Mouse (Mus musculus): Measurements from ENCODE around the gene Zfp119b. TPM values are rescaled to one million over a fixed set of nuclear protein-coding genes. Genes with fewer than 3 reads are reported as not detected.

Gene Zfp119b
- polyA plus RNA-seq, 1 experiment from 2014 or later = 4.3 TPM

GRCm38 (mm10) chr17:55967186-55967585 lies 17.9 kb upstream of the Zfp119b start:
- peaks cover 43% of the 10 kb centered on the region for H3K4me1 ChIP-seq (replicated peaks)
- H3K27ac ChIP-seq (ENCODE audit: poor library complexity, severe bottlenecking) = no peak overlapping the region
- no peaks in the 10 kb centered on the region for H3K9me3 ChIP-seq (replicated peaks)
- WGBS = 86% methylated on average over 4 of the region's 4 CpGs
- H3K27me3 ChIP-seq (replicated peaks) = peaks cover 12% of the 10 kb centered on the region
- 0 out of 2 replicates have a peak overlapping the region, but pooled peaks have one; percentile 18 for H3K9ac ChIP-seq
- ATAC-seq (ENCODE audit: insufficient number of reproducible peaks, low FRiP score) = no peak
- no peak overlapping the region for H3K4me2 ChIP-seq
- no peak overlapping the region for H3K4me3 ChIP-seq
- peaks cover 44% of the 10 kb centered on the region for H3K36me3 ChIP-seq

DNA sequence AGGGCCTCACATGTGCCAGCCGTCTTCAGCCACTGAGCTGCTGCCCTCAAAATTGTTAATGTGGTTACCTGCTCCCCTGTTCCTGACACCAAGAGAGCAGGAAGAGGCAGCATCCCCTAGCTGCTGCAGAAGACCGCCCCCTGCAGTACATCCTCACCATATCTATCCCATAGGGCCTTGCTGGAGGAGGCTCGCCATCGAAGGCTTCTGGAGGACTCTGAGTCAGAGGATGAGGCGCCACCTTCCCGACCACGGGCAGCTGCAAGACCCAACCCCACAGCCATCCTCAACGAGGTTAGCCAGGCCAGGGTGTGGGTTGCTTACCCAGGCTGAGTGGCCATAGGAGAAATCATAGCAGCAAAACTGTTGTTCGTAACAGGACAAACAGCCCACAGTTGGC lies 15.7 kb upstream of the Zfp119b start:
- Histone ChIP-seq H3K27ac (ENCODE audit: poor library complexity, severe bottlenecking) (no peak overlapping the region), H3K4me3 (no peak overlapping the region), H3K27me3 (replicated peaks) (no peaks in the 10 kb centered on the region), H3K4me2 (no peak overlapping the region), H3K36me3 (peaks cover 58% of the 10 kb centered on the region), H3K4me1 (replicated peaks) (peaks cover 30% of the 10 kb centered on the region), H3K9ac (no peak overlapping the region), H3K9me3 (replicated peaks) (no peaks in the 10 kb centered on the region)
- WGBS = 80% methylated on average over 9 of the region's 9 CpGs
- no peak for ATAC-seq (ENCODE audit: insufficient number of reproducible peaks, low FRiP score)

DNA sequence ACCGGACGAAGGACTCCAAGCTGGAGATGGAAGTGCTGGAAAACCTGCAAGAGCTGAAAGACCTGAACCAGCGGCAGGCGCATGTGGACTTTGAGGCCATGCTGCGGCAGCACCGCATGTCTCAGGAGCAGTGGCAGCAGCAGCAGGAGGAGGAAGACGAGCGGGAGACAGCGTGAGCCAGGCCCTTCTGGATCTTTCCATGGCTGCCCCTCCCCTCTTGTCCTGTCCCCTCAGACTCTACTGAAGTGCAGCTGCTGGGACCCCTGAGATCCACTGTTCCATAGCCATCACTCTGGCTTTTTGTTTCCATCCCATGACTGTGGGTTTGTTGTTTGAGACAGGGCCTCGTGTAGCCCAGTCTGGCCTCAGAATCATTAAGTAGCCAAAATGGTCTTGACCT lies 15.2 kb upstream of the Zfp119b start:
- no peak overlapping the region for H3K27ac ChIP-seq (ENCODE audit: poor library complexity, severe bottlenecking)
- no peak overlapping the region for H3K4me2 ChIP-seq
- no peak for ATAC-seq (ENCODE audit: insufficient number of reproducible peaks, low FRiP score)
- WGBS = 92% methylated on average over 10 of the region's 10 CpGs
- no peak overlapping the region for H3K9ac ChIP-seq
- H3K4me3 ChIP-seq = no peak overlapping the region
- H3K9me3 ChIP-seq (replicated peaks) = no peaks in the 10 kb centered on the region
- peaks cover 58% of the 10 kb centered on the region for H3K36me3 ChIP-seq
- peaks cover 31% of the 10 kb centered on the region for H3K4me1 ChIP-seq (replicated peaks)
- no peaks in the 10 kb centered on the region for H3K27me3 ChIP-seq (replicated peaks)

- no peak overlapping the region for H3K9ac ChIP-seq
- ATAC-seq (ENCODE audit: insufficient number of reproducible peaks, low FRiP score) = no peak
- H3K9me3 ChIP-seq (replicated peaks) = no peaks in the 10 kb centered on the region
- WGBS = 74% methylated on average over 14 of the region's 14 CpGs
- H3K4me3 ChIP-seq = no peak overlapping the region
- no peak overlapping the region for H3K4me2 ChIP-seq
- H3K36me3 ChIP-seq = peaks cover 58% of the 10 kb centered on the region
- H3K4me1 ChIP-seq (replicated peaks) = peaks cover 27% of the 10 kb centered on the region
- H3K27ac ChIP-seq (ENCODE audit: poor library complexity, severe bottlenecking) = no peak overlapping the region
- no peaks in the 10 kb centered on the region for H3K27me3 ChIP-seq (replicated peaks)
Observed at GRCm38 (mm10) chr17:55963171-55963570, 13.9 kb upstream of the Zfp119b start.

- Histone ChIP-seq H3K36me3 (peaks cover 45% of the 10 kb centered on the region), H3K4me2 (no peak overlapping the region)
- WGBS = 92% methylated on average over 7 of the region's 7 CpGs
Observed at GRCm38 (mm10) chr17:55961631-55962030, 12.3 kb upstream of the Zfp119b start.

DNA sequence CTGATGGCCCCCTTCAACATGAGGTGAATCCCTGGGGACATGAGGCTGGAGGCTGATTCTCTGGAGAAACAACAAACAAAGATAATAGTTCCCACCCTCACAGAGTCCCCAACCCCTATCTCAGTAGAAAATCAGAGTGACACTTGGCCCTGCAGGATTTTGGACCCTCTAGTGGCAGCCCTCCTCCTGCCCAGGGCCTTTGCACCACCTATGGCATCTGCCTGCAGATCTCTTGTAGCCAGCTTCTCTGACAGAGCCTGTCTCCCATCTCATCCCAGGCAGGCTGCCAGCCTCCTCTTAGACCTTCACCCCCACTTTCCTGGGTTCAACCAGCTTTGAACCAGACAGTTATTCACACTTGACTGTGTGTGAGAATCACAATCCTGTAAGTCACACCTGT lies 11.5 kb upstream of the Zfp119b start:
- no peak overlapping the region for H3K4me3 ChIP-seq
- no peak overlapping the region for H3K9ac ChIP-seq

More at GRCm38 (mm10) chr17:55961631-55962030, 12.3 kb upstream of the Zfp119b start:
- Histone ChIP-seq H3K4me3 (no peak overlapping the region), H3K27me3 (replicated peaks) (peaks cover under 1% of the 10 kb centered on the region; the same call in 1 of the 2 replicates), H3K9ac (no peak overlapping the region), H3K27ac (ENCODE audit: poor library complexity, severe bottlenecking) (no peak overlapping the region), H3K9me3 (replicated peaks) (no peaks in the 10 kb centered on the region), H3K4me1 (replicated peaks) (peaks cover 23% of the 10 kb centered on the region)
- no peak for ATAC-seq (ENCODE audit: insufficient number of reproducible peaks, low FRiP score)

DNA sequence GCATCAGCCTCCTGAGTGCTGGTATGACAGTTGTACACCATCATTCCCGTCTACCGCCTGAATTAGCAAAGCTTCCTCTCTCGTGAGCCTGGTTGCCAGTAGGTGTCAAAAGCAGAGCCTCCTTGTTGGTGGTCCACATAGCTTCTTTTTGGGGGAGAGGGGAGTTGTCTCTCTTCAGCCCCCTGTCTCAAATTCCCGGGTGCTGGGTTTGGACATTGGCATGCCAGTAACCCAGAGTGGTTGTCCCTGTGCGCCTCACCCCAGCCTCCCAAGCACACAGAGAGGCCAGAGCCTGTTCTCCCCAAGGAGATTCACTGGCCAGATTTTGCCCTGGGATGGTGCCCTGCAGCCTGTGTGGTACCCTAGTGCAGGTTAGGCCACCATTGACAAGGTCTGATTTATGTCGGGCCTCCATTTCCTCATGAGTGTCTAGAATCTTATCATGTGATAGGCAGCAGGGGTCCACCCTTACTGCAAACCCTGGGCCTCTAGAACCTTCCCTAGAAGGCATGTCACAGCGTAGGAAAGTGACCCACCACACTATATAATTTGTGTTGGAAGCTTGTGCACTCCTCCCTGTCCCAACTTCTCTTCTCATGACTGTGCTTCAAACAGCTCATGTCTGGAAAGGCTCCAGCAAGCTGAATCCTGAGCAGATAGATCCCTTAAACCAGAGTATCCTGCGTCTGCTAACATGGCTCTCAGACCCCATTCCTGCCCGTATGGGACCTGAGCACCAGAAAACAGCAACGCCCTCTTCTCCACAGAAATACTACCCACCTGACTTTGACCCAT lies 10.8 kb upstream of the Zfp119b start:
- no peaks in the 10 kb centered on the region for H3K9me3 ChIP-seq (replicated peaks)

More for the DNA sequence above, 11.5 kb upstream of the Zfp119b start:
- H3K4me1 ChIP-seq (replicated peaks) = peaks cover 26% of the 10 kb centered on the region
- H3K4me2 ChIP-seq = no peak overlapping the region
- peaks cover 6% of the 10 kb centered on the region for H3K27me3 ChIP-seq (replicated peaks)
- no peaks in the 10 kb centered on the region for H3K9me3 ChIP-seq (replicated peaks)
- no peak overlapping the region for H3K27ac ChIP-seq (ENCODE audit: poor library complexity, severe bottlenecking)
- ATAC-seq (ENCODE audit: insufficient number of reproducible peaks, low FRiP score) = no peak
- peaks cover 38% of the 10 kb centered on the region for H3K36me3 ChIP-seq

GRCm38 (mm10) chr17:55958918-55959728 lies 9.8 kb upstream of the Zfp119b start, which contains the start of gene Yju2:
Gene Yju2 (plus strand): TSS chr17:55959099.
- Histone ChIP-seq H3K4me3 (peak within 1 kb of the TSS; percentile 63), H3K4me1 (replicated peaks) (peaks cover 26% of the 10 kb centered on the region), H3K9ac (peak within 1 kb of the TSS; percentile 72), H3K27ac (ENCODE audit: poor library complexity, severe bottlenecking) (peak within 1 kb of the TSS; percentile 93), H3K9me3 (replicated peaks) (no peaks in the 10 kb centered on the region), H3K27me3 (replicated peaks) (peaks cover 23% of the 10 kb centered on the region), H3K36me3 (peaks cover 22% of the 10 kb centered on the region), H3K4me2 (peak within 1 kb of the TSS; percentile 75)
- under 1% methylated on average over 46 of the region's 46 CpGs for WGBS
- peak; percentile 92 for ATAC-seq (ENCODE audit: insufficient number of reproducible peaks, low FRiP score)

More for the DNA sequence above, 10.8 kb upstream of the Zfp119b start:
- Histone ChIP-seq H3K27ac (ENCODE audit: poor library complexity, severe bottlenecking) (peak overlapping the region; percentile 49; the same call in 1 of the 2 replicates), H3K9ac (peak overlapping the region; percentile 72), H3K4me1 (replicated peaks) (peaks cover 26% of the 10 kb centered on the region), H3K27me3 (replicated peaks) (peaks cover 12% of the 10 kb centered on the region), H3K4me3 (peak overlapping the region; percentile 63), H3K4me2 (peak overlapping the region; percentile 75), H3K36me3 (peaks cover 33% of the 10 kb centered on the region)
- ATAC-seq (ENCODE audit: insufficient number of reproducible peaks, low FRiP score) = no peak
- WGBS = 70% methylated on average over 10 of the region's 10 CpGs

DNA sequence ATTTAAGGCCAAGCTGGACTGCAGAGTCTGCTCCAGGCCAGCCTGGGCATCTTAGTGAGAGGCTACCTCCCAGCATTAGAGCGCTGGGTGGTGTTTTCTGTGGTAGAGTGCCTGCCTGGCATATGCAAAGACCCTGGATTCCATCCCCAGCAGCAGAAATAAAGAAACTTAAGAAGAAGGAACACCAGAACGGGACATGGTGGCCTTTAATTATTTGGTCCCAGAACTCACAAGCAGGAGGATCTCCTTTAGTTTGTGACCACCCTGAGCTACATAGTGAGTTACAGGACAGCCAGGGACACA lies 9.2 kb upstream of the Zfp119b start:
- Histone ChIP-seq H3K4me3 (peak overlapping the region; percentile 63), H3K27ac (ENCODE audit: poor library complexity, severe bottlenecking) (peak overlapping the region; percentile 93), H3K4me2 (peak overlapping the region; percentile 75), H3K9ac (peak overlapping the region; percentile 72), H3K4me1 (replicated peaks) (peaks cover 26% of the 10 kb centered on the region), H3K27me3 (replicated peaks) (peaks cover 27% of the 10 kb centered on the region), H3K9me3 (replicated peaks) (no peaks in the 10 kb centered on the region), H3K36me3 (peaks cover 17% of the 10 kb centered on the region)
- no peak for ATAC-seq (ENCODE audit: insufficient number of reproducible peaks, low FRiP score)
- 26% methylated on average over 2 of the region's 2 CpGs for WGBS

- Histone ChIP-seq H3K27me3 (replicated peaks) (peaks cover 30% of the 10 kb centered on the region), H3K9ac (peak overlapping the region; percentile 72), H3K4me2 (peak overlapping the region; percentile 75), H3K4me3 (peak overlapping the region; percentile 63), H3K27ac (ENCODE audit: poor library complexity, severe bottlenecking) (peak overlapping the region; percentile 93; the same call in 1 of the 2 replicates), H3K4me1 (replicated peaks) (peaks cover 20% of the 10 kb centered on the region), H3K36me3 (peaks cover 17% of the 10 kb centered on the region), H3K9me3 (replicated peaks) (no peaks in the 10 kb centered on the region)
- ATAC-seq (ENCODE audit: insufficient number of reproducible peaks, low FRiP score) = no peak
- 79% methylated on average over 13 of the region's 13 CpGs for WGBS
Observed at GRCm38 (mm10) chr17:55957726-55958583, 8.7 kb upstream of the Zfp119b start.

All from heart, embryonic 12.5 days (tissue).